Mouse (Mus musculus): ENCODE results near the gene Aebp1.
"Not testable (repeated sequence)": the region's sequence is repeated elsewhere in the genome, so short reads cannot be mapped to it uniquely, and the experiment has no call there.

Gene Aebp1

GRCm38 (mm10) chr11:5855902-5856301 lies 5.8 kb upstream of the Aebp1 start:
- peak; percentile 72 for DNase-seq (ENCODE audit: low spot score)

DNA sequence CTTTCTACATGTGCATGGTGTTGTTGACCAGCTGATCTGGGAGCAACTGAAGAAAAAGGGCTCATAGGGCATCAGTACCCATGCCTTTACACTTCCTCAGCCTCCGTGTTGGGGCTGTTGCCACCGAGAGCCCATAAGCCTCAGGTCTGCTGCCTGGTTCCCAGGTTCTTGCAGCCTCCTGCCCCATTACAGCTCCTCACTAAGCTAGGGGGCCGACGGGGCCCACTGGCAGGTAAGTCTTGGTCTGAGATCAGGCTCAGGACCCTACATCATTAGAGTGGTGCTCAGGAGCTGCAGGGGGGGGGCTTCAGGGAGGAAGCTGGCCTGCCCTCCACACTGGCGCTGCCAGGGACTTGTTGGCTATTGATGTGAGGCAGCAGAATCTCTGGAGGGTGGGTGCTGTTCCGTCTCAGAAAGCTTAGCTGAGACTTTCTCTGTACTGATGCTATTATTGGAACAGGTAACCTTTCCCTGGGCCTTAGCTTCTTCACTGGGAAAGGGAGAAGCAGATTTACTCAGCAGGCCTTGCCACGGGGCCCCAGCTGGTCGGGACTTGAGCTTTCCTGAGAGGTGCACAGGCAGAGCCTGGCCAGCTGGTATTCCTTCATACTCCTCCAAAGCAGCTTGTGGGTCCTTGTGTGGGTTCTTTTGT lies 5.1 kb upstream of the Aebp1 start:
- DNase-seq (ENCODE audit: low spot score), result no peak

- DNase-seq (ENCODE audit: low spot score), result no peak
Observed at GRCm38 (mm10) chr11:5858723-5859122, 3.0 kb upstream of the Aebp1 start.

DNA sequence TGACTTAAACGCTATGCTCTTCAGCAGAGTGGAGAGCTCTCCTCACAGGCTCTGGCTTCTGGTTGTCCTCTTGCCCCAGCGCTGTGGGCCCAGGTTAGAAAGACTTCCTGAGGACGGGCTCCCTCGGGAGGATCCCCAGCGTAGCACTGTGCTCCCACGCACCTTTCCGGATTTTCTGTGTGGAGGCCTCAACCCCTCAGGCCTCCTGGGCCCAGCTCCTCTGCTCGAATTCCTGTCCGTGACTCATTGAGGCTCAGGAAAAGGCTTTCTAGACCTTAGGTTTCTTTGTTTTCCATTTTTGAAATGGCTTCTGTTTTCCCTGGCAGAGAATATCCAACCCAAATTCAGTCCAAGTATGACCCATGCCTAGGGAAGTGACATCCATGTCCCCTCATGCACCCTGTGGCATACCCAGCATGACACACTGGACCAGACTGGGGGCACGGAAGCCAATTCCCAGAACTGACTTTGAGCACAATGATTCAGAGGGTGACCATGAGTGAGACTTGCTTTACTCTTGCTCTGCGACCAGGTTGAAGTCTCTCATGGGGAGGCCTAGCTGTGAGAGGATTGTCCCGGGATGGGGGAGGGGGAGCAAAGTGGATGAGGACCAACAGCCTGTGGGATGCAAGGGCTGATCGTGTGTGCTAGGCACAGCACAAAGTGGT lies 1.7 kb upstream of the Aebp1 start:
- DNase-seq (ENCODE audit: low spot score), result no peak

GRCm38 (mm10) chr11:5860639-5861038 lies 1.1 kb upstream of the Aebp1 start:
- no peak for DNase-seq (ENCODE audit: low spot score)

DNA sequence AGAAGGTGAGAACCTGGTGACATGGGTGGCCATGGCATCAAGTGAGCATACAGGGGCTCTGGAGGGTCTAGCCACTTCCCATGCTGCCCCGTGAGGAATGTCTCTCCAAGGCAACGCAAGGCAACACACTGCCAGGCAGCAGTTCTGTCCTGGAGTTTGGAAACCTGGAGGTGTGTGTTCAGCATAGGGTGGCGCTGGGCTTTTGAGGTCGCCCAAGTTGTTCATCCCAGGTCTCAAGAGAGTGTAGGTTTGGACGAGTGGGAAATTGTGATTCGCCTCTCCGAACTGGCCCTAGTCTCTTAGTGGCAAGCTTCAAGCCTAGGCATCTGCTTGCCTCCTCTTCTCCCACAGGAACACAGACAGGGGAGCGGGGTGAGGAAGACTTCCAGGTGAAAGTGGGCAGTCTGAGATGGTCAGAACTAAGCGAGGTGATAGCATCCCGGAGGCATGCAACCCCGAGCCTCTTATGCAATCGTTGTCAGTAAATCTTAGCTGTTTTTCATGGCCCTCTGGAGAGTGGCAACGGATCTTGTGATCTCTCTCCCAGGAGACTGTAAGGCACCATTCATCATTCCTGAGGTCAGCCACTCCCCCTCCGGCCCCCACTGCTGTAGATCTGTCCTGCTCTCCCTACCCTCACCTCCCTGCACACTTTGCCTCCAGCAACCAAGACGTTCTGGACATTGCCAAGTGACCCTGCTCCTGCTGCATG lies 803 bp downstream of the Aebp1 start:
- DNase-seq (ENCODE audit: low spot score), result peak; percentile 71

DNA sequence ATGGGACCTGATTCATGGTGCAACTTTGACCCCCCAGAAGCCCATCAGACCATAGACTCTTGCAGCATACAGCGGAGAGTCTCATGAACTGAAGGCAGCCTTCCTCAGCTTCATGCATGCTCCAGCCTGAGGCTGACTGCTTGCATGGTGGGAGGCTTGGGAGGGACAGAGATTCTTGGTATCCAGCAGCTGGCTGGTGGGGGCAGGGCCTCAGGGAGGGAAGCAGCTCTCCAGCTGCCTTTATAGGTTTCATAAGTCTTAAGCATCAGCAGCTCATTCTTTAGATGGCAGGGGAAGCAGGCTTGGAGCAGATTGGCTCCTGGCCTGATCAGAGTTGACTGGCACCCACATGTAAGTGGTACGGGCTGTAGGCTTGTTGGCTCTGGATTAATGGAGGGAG lies 5.4 kb downstream of the Aebp1 start:
- no peak for DNase-seq (ENCODE audit: low spot score)

DNA sequence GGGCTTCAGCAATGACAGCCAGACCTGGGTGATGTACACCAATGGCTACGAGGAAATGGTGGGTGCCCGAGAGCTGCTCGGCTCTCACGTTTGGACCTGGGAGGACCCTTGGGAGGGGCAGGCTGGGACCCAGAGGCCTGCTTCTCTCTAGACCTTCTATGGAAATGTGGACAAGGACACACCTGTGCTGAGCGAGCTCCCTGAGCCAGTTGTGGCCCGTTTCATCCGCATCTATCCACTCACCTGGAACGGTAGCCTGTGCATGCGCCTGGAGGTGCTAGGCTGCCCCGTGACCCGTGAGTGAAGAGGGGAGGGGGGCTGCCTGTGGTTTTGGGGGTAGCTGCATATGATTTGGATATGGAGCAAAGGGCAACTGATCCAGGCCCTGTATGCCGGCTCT lies 6.6 kb downstream of the Aebp1 start:
- no peak for DNase-seq (ENCODE audit: low spot score)

DNA sequence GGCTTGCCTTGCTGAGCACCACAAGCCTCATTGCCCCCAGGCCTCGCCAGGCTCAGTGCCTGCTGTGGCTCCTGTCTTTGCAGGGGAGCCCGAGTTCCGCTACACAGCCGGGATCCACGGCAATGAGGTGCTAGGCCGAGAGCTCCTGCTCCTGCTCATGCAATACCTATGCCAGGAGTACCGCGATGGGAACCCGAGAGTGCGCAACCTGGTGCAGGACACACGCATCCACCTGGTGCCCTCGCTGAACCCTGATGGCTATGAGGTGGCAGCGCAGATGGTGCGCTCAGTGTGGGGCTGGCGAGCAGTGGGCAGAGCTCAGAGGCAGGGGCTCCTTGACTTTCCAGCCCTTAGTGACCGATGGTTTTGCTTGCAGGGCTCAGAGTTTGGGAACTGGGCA lies 7.6 kb downstream of the Aebp1 start:
- no peak for DNase-seq (ENCODE audit: low spot score)

DNA sequence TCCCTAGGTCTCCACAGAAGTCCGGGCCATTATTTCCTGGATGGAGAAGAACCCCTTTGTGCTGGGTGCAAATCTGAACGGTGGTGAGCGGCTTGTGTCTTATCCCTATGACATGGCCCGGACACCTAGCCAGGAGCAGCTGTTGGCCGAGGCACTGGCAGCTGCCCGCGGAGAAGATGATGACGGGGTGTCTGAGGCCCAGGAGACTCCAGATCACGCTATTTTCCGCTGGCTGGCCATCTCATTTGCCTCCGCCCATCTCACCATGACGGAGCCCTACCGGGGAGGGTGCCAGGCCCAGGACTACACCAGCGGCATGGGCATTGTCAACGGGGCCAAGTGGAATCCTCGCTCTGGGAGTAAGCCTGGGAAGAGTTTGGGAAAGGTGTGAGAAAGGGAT lies 8.3 kb downstream of the Aebp1 start:
- DNase-seq (ENCODE audit: low spot score), result no peak

DNA sequence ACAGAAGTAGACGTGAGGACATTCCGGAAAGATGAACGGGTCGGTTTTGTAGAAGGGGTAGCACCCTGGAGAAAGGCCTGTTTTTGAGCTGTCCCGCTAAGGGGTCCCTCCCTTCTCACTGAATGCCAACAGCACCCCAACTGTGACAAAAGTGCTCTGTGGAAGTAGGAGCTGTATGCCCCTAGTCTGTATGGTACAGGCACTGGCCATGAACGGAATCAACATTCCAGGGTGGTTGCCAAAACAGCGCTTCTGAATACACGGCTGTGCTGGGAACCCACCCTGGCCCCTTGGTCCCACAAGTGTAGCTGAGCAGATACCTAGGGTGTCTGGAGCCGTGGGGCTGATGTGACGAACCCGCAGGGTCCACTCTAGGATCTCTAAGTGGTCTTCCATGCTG lies 11.0 kb downstream of the Aebp1 start:
- DNase-seq (ENCODE audit: low spot score), result no peak

- DNase-seq (ENCODE audit: low spot score), result no peak
Observed at GRCm38 (mm10) chr11:5873192-5873591, 11.4 kb downstream of the Aebp1 start.

DNA sequence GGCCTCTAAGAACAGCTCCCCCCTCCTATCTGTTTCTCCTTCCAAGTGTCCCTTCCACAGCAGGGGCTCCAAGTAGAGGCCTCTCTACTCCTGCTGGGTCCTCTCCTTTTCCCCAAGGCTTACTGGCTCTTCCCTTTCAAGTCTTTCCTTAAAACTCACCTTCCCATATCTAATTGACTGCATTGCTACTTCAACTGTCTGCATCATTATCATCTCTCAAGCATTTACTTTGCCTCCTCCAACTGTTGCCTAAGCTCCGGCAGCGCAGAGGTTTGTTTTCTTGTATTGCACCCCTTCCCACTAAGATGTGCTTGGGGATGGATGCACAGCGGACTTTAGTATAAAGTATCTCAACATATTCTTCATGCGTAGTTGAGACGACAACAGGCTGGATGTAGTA lies 15.7 kb downstream of the Aebp1 start:
- DNase-seq (ENCODE audit: low spot score), result no peak

GRCm38 (mm10) chr11:5877921-5878526 lies 16.3 kb downstream of the Aebp1 start, which contains the start of gene Pold2:
Pold2 (minus strand) TSS chr11:5878292.
- peak; percentile 100 for DNase-seq (ENCODE audit: low spot score)

DNA sequence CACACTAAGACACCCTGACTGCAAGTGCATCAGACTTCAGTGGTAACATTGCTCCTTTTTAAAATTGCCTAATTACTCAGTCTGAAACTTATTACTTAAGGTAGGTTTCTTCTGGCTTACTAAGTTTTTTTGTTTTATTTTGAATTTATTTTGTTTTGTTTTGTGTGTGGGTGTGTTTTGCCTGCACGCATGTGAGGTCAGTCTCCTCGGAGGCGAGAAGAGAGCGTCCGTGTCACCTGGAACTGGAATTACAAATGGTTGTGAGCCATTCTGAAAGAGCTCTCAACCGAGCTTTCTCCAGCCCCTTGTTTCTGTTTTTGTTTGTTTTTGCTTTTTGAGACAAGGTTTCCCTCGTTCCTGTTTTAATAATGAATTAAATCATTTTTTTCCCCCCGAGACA lies 16.9 kb downstream of the Aebp1 start:
- DNase-seq (ENCODE audit: low spot score), result peak; percentile 62

DNA sequence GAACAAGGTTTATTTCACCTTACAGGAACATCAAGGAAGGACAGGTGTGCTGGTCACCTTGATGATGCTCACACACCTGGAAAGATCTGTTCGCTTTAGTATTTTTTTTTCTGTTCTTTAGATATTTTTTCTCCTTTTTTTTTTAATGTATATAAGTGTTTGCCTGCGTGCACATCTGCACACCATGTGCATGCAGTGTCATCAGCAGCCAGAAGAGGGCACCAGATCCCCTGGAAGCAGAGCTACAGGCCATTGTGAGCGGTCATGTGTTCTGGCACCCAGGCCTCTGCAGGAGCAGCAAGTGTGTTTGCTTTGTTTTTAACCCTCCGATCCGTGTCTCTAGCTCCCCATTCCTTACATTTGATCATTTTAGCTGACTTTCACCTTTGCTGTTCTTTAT lies 18.2 kb downstream of the Aebp1 start:
- peak; percentile 46 for DNase-seq (ENCODE audit: low spot score)

GRCm38 (mm10) chr11:5882518-5882917 lies 20.8 kb downstream of the Aebp1 start:
- DNase-seq (ENCODE audit: low spot score), result no peak

GRCm38 (mm10) chr11:5886187-5886586 lies 24.4 kb downstream of the Aebp1 start:
- peak; percentile 89 for DNase-seq (ENCODE audit: low spot score)

DNA sequence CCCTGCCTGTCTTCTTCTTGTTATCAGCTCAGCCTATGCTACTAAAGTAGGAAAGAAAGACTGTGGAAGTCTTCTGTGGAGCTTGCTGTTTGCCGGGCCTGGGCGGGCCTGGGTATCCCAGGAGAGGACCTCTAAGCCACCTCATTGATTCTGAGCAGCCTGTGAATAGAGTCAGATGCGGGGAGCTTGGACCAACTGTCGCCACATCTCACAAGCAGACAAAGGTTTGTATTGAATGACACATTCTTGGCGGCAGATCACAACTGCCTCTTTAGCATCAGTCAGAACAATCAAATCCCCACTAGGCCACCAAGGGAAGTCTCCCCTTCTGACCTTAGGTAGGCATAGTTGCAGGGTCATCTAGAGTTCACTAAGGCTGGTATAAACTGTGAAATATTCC lies 25.5 kb downstream of the Aebp1 start:
- no peak for DNase-seq (ENCODE audit: low spot score)

DNA sequence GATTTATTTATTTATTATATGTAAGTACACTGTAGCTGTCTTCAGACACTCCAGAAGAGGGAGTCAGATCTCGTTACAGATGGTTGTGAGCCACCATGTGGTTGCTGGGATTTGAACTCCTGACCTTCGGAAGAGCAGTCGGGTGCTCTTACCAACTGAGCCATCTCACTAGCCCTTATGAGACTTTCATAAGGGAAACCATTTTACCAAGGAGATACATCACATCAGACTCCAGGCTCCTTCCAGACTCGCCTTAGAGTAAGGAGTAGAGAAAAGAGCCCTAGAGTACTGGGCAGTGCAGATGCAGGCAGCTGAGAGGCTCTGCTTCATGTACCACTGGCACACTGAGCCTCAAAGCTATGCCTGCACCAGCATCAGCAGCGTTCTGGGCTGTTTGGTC lies 26.8 kb downstream of the Aebp1 start:
- DNase-seq (ENCODE audit: low spot score), result not testable (repeated sequence)

DNA sequence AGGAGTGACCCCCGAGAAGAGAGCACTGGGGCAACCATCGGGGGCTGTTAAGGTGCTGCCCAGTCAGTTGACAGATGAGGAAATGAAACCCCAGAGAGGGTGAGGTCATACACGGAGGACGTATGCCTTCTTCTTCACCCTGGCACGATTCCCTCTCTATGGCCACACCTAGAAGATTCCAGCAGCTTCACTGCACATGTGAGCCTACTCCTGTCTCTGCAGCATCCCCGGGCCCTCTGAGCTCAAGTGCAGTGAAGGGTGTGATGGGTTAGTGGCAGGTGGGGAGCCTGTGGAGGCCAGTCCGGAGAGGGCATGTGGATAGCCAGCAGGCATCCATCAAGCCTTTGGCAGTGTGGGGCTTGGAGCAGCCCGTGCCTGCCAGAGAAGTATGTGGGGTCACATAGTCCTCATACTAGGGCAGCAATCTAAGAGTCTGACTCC lies 30.4 kb downstream of the Aebp1 start:
- peak; percentile 30 for DNase-seq (ENCODE audit: low spot score)

DNA sequence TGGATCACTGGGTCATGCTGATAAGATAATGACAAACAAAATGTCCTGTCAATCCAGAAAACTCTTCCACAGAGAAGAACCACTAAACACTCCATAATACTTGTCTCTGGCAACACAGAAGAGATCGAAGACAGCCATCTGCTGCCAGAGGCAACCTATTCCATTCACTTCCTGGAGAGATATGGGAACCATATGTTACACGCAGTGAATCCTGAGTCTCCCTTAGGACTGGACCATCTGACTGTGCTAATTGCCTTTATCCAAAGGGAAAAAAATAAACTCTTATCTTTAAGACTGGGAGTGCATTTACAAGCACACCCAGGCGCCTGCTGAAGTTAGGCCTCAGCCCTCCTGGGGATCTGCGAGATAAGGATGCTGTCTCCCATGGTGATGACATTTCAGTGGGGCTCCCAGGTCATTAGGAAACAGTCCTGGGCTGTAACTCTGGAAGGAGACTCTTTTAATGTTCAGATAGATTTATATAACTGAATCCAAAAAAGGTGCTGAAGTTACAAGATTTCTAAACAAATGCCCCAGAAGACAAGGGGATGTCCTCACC lies 31.1 kb downstream of the Aebp1 start:
- peak; percentile 61 for DNase-seq (ENCODE audit: low spot score)

GRCm38 (mm10) chr11:5893807-5894206 lies 32.1 kb downstream of the Aebp1 start:
- DNase-seq (ENCODE audit: low spot score), result no peak

All from MN1 (cell line).